Mouse (Mus musculus): Measurements from ENCODE around the gene Mllt10. TPM values are rescaled to one million over a fixed set of nuclear protein-coding genes. Genes with fewer than 3 reads are reported as not detected.

Gene Mllt10
- polyA plus RNA-seq (2012; rRNA removed), result 9.5 and 12.7 TPM in 2 replicates

GRCm38 (mm10) chr2:18055016-18055928 lies at the start of gene Mllt10:
Gene Mllt10, plus strand, starts transcription at chr2:18055237.

GRCm38 (mm10) chr2:18037491-18037890 lies 17.5 kb upstream of the Mllt10 start, which contains the start of gene A930004D18Rik:
Gene A930004D18Rik, minus strand, starts transcription at chr2:18037737.

DNA sequence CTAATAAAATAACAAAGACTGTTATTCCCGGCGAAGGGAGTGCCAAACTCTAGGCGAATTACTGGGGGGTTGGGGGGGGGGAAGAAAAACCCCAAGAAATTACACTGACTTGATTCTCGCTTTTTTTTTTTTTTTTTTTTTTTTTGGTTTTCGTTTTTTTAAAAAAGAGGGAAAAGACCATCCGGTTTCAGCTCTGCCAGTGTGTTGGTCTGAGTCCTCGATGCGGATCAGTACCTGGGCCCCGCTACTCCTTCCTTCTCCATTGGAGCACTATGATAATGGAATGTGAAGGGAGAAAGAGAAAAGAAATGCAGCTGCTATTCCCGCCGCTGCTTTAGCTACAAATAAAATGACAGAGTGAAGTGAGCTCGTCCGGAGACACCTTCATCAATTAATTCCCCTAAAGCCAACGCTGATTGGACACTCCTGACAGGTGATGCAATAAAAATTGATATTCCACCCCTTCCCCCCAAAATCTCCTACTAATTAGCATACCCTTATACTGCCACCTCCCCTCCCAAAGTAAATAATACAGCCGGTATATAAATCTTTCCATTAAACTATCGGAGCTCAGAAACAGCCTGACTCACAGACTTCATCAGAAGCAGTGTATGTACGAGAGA lies 6.5 kb upstream of the Mllt10 start, which contains the start of gene Skida1:
Gene Skida1, minus strand, starts transcription at position 599 of the 623 bp plus-strand sequence.

Other genes with a start within 250 kb of the Mllt10 start
- gene H2al2a, start 58.3 kb upstream of the Mllt10 start, polyA plus RNA-seq (2012; rRNA removed), result not detected in 2 replicates
- 1.2 and 1.4 TPM in 2 replicates for gene A930004D18Rik, start 17.5 kb upstream of the Mllt10 start, polyA plus RNA-seq (2012; rRNA removed)
- 2.0 TPM in 2 replicates for gene Skida1, start 6.2 kb upstream of the Mllt10 start, polyA plus RNA-seq (2012; rRNA removed)

Measured in stomach, adult 2 months (tissue).